Mouse (Mus musculus): Measurements from ENCODE around the gene Bex1.

Gene Bex1

DNA sequence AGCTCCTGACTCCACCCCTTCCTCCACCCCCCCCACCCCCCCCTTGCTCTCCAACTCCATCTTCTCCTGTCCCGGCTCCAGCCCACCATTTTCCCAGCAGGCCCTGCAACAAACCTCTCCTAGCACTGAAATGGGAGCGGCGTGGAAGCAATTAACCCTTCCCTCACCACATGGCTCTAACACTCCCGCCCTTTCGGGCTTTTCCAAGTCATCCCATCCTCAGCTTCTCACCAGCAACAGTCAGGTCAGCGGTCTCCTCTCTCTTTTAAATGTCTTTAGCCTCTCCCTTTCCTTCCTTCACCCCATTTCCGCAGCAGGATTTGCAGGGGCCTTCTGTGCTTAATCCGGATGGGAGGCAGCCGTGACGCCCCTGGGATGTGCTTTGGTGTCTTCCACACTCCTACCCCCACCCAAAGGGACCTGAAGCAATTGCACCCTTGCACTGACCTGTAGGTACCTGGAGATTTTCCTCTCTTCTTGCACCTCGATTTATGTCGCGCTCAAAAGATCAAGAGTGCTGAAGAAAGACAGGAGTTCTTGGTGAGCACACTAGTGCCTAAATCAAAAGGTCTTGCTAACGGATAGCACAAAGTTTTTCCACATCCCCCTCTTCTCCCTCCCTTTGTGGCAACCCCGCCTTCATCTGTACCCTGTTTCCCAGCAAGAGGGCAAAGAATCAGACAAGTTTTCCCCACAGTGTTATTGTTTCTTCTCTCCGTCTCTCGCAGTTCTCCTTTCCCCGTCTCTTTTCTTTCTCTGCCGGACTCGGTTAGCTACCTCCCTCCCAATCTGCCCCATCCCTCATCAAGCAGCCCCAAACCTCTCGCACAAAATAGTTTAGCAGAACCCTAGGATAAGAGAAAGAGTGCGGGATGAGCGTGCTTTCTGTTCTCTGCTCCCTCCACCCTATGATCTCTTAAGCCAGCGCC lies 43.9 kb downstream of the Bex1 start:
- peak; percentile 48 for DNase-seq

DNA sequence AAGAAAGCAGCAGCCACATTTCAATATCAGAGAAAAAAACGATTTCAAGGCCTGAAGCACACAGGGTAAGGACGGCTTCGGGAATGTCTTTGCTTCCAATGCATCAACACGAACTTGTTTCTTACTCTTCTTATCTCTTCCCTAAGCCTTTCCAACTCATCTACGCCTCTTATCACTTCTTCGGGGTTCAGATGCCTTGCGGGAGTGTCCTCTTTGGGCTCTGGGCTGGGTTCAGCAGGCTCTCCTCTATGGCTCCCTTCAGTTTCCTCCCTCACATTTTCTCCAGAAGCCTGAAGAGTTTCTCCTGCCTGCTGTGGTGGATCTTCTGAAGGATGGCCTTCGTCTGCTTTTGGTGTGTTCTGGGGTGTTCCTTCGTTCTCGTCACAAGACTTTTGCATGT lies 44.7 kb downstream of the Bex1 start:
- DNase-seq, result no peak
